Mouse (Mus musculus) adrenal gland, postnatal 25 days (tissue): Measurements from ENCODE around the gene D230025D16Rik. TPM values are rescaled to one million over a fixed set of nuclear protein-coding genes. Genes with fewer than 3 reads are reported as not detected.

Experiments
- DNase-seq: peaks from one replicate; pipeline ENCODE4 v3.0.0; 2021; ENCODE audit warnings: mixed read lengths
- total RNA-seq: library from RNA; stranded (reverse); gene quantifications from 2 replicates; pipeline ENCODE4 v1.2.3, GENCODE M21; 2021

D230025D16Rik gene
- total RNA-seq, 1 experiment from 2014 or later = 34.5 TPM

DNA sequence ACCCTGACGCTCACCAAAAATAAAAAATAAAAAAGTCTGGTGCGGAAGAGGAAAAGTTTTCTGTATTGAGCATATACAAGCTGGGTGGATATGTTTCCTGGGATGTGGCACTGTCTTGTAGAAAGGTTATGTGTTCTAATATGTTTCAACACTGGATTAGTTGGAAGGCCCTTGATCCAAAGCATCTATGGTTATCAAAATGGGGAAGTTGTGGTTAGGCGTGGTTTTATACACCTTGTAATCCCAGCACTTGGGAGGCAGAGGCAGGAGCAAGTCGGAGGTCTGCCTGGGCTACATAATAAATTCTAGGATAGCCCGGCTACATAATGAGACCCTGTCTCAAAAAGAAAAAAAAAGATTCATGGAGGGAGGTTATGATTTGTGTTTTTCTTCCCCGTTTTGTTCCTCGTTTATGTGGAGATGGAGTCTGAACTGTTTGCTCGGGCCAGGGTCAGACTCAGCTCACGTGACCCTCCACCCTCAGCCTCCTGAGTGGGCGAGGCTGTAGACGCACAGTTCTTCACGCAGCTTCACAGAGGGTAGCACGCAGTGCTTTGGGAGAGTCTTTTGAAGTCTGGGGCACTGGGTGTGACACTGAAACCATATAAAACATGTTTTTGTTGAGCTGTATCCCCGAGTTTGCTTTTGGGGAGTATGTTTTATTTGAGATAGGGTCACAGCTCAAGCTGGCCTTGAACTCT, 12.6 kb downstream of the D230025D16Rik start:
- no peak for DNase-seq

GRCm38 (mm10) chr8:105241016-105241415, 16.1 kb downstream of the D230025D16Rik start:
- DNase-seq = no peak

GRCm38 (mm10) chr8:105251954-105252353, 27.0 kb downstream of the D230025D16Rik start:
- no peak for DNase-seq

GRCm38 (mm10) chr8:105252680-105253537, 28.0 kb downstream of the D230025D16Rik start:
- DNase-seq = no peak

- no peak for DNase-seq
Observed at GRCm38 (mm10) chr8:105253766-105254151, 28.8 kb downstream of the D230025D16Rik start.

DNA sequence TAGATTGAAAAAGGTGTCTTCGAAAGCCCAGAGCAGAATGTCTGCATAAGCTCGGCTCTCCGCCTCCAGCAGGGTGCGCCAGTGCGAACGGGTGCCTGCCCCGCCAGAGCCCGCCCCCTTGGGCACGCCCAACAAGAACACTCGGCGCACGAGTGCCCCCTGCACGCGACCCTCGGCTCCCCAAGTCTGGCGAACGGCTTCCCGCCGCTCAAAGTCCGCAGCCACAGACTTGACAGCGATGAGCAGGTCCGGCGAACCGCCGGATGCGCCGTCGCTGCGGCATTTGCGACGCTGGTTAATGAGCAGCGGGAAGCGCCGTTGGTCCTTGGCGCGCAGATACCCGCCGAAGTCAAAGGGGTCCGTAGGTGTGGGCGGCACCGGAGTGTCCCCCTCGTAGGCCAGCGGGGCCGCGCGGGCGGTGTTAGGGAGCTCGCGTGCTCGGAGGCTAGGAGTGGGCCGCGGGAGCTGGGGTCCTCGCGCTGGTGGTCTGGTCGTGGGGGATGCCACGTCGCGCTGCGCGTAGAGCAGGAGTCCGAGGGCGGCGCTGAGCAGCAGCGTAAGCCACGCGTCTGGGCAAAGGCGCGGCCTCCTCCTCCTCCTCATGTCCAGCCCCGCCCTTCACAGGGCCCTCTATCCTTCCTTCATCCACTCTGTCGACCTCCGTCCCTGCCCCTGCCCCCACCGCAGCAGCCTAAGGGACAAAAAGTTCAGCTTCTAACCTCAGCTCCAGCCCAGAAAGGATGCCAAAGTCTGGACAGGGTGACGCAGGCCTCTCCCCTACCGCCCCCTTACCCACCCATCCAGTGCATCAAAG, 29.4 kb downstream of the D230025D16Rik start:
- DNase-seq = peak; percentile 93

DNA sequence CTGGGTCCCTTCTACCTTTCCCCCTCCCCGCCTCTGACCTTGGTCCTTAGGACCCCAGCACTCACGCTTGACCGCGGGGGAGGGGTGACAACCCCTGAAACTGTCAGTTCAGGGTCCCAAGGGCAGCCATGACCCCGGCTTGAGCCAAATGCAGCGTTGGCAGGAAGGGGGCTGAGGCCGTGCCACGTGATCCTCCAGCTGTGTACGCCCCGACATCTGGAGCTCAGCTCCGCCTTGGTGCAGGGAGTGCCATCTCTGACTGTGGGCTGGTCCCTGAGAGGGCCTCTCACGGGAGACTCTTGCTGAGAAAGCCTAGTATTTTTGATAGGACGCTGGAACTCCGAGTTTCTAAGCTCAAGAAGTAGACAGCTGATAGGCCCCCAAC, 30.0 kb downstream of the D230025D16Rik start, which contains the start of gene B3gnt9:
Gene B3gnt9, minus strand, starts transcription at position 188 of the 385 bp plus-strand sequence.
- no peak for DNase-seq

GRCm38 (mm10) chr8:105257318-105258114, 32.6 kb downstream of the D230025D16Rik start:
- DNase-seq = no peak

GRCm38 (mm10) chr8:105258911-105259720, 34.2 kb downstream of the D230025D16Rik start:
- peak; percentile 14 for DNase-seq

DNA sequence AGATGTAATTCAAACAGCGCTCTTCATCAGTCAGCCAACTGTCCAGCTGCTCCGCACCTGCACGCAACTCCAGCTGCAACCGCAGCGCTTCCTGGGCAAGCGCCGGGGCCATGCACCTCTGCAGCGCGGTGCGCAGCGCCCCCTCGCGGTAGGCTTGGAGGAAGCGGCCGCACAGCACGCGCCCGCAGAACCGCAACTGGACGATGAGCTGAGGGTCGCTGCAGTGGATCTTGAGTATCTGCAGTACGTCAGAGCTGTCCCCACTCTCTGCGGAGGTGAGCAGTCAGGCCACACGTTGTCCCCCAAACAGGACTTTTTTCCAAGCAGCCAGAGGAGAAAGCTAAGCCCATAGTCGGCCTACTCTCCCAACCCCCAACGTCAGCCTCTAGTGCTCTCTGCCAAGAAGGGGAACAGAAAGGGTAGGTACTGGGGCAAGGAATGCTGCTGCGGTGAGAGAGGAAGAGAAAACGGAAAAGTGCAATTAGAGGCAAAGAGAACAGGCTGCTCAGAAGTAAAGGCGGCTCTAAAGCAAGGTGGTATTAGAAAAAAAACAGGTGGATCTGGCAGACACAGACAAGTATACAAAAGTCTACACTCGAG, 34.9 kb downstream of the D230025D16Rik start:
- peak; percentile 85 for DNase-seq

DNA sequence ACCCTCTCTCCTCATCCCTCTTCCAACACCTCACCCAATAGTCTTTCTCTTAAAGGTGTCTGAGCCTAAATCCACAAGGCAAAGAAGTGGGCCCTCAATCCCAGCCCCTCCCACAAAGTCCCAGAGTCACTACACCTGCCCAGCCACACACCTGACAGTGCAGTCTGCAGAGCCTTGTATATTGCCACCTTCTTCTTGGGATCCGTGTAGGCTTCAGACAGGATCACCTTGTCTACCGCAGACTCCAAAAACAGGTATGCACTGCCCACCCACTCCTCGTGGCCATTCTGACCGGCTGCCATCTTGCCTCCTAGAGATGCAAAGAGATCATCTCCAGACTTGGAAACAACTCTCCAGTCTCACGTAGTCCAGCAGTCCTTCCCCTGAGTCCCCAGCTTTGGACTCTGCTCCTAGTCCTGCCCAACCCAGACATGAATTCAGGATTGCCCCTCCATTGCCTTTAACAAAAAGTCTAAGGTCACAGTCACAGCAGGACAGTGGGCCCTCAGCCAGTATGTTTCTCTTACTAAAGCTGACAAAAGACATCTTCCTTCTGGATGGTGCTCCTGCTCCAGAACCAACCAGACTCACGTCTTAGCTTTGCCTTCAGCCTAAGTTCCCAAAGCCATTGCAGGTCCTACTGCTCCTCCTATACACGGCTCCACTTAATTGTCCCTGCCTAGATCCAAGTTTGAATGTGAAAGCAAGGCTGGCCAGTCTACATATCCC, 35.6 kb downstream of the D230025D16Rik start:
- no peak for DNase-seq

GRCm38 (mm10) chr8:105261326-105261980, 36.5 kb downstream of the D230025D16Rik start:
- DNase-seq = no peak

GRCm38 (mm10) chr8:105263244-105263912, 38.4 kb downstream of the D230025D16Rik start:
- no peak for DNase-seq

DNA sequence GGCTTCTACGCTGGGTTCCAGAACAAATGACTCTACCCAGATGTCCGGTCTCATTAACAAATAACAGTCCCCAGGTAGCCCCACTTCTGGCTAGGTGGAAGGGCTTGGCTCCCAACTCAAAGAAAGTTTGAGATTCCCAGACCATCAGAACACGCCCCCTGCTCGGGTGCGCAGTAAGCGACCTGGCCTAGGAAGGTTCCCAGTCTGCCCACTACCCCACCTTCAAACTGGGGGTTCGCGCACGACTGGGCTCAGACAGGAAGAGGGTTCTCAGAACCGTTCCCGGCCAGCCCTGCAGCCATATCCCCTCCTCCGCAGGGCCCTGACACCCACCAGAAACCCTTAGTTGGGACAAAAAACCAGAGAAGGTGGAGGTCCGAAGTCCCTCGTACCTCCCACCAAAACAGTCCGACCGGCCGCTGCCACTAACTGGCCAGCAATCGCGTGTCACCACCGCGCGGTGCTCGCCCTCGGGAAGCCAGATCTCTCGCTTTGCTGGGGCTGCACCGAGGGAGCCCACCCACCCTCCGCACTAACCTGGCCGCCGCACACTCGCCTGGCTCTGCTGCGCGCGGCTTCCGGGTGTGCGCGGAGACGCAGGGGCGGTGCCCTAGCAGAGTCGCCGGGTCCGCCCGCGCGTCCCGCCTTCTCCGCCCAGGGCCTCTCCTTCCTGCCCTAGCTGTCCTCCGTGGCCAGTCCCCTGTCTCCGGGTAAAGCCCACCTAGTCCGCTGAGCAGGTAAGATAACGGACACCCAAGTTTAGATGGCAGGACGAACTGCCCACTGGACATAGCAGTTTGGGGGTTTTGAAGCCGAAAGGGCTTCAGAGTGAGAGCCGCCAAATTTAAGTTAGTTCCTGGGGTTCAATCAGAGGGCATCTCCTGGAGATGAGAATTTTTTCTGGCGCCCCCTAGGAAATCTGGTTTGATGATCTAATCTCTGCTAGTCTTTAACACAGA, 39.4 kb downstream of the D230025D16Rik start, which contains the start of the genes Tradd and Fbxl8:
Gene Tradd, minus strand, starts transcription at position 586 of the 959 bp plus-strand sequence.
Gene Fbxl8, plus strand, starts transcription at position 625 of the 959 bp plus-strand sequence.
- peak; percentile 85 for DNase-seq

DNA sequence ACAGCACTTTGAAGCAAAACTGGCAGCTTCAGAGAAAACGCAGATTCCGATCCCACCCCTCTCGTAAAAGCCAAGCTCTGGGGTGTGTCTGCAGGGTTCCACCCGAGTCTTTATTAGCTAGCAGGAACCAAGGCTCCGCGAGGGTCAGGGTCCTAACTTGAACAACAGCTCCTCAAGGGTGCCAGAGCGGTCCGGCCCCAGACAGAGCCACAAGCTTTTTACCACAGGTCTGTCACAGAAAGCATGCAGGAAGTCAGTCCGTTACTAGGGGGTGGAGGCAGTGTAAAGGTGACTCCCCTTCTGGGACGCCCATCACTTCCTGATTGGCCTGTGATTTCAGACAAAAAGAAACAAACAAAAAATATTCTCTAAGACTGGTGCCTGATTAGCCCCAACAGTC, 40.2 kb downstream of the D230025D16Rik start:
- no peak for DNase-seq

- DNase-seq = no peak
Observed at GRCm38 (mm10) chr8:105266775-105267174, 41.8 kb downstream of the D230025D16Rik start.
